Mouse (Mus musculus) hindbrain, postnatal 0 days (tissue): Measurements from ENCODE around the gene Nucks1. TPM values are rescaled to one million over a fixed set of nuclear protein-coding genes. Genes with fewer than 3 reads are reported as not detected.
A peak's percentile ranks its signal among the peaks of the same experiment; 100 is the strongest.

Experiments
- ATAC-seq: fragments of 200-750 bp; cut with Nextera tagmentation; 2 replicates; pipeline ENCODE4 v1.8.0; 2017; ENCODE audit warnings: mild to moderate bottlenecking, moderate TSS enrichment, moderate library complexity
- DNase-seq: peaks from one replicate; pipeline ENCODE4 v3.0.0-alpha.2; 2015; ENCODE audit warnings: low spot score
- H3K27ac ChIP-seq: fragments of 300-500 bp; sonication (generic); 2 replicates; pipeline ENCODE4 v1.5.1; 2014; ENCODE audit warnings: mild to moderate bottlenecking
- H3K27me3 ChIP-seq: fragments of 300-500 bp; sonication (generic); 2 replicates; pipeline ENCODE4 v1.6.1; 2014; ENCODE audit warnings: low read length, mixed read lengths; ENCODE audit not compliant: insufficient read depth
- H3K36me3 ChIP-seq: fragments of 300-500 bp; sonication (generic); 2 replicates; pipeline ENCODE4 v1.6.1; 2014; ENCODE audit warnings: low read length, mixed read lengths; ENCODE audit not compliant: insufficient read depth
- H3K4me1 ChIP-seq: fragments of 300-500 bp; sonication (generic); 2 replicates; pipeline ENCODE4 v1.6.1; 2014; ENCODE audit warnings: antibody characterized with exemption, low read length, mixed read lengths; ENCODE audit not compliant: insufficient read depth
- H3K4me2 ChIP-seq: fragments of 300-500 bp; sonication (generic); 2 replicates; pipeline ENCODE4 v1.6.1; 2014; ENCODE audit warnings: low read depth, mild to moderate bottlenecking, low read length, moderate library complexity, mixed read lengths
- H3K4me3 ChIP-seq: fragments of 300-500 bp; sonication (generic); 2 replicates; pipeline ENCODE4 v1.5.1; 2014; ENCODE audit warnings: low read length
- H3K9ac ChIP-seq: fragments of 300-500 bp; sonication (generic); replicated peaks from 2 replicates; pipeline ENCODE4 v1.6.1; 2014; ENCODE audit warnings: mild to moderate bottlenecking, low read length, moderate library complexity, mixed read lengths
- H3K9me3 ChIP-seq: fragments of 300-500 bp; sonication (generic); 2 replicates; pipeline ENCODE4 v1.6.1; 2016; ENCODE audit warnings: low read length, mixed read lengths
- CTCF ChIP-seq: IDR thresholded peaks from 2 replicates; pipeline ENCODE4 v1.5.1; 2016; ENCODE audit warnings: antibody characterized with exemption, control low read depth, low read depth
- WGBS: fragments of 180-500 bp; shearing (Covaris S2); extraction: QIAGEN DNeasy Blood & Tissue Kit; methylation state at CpG from one replicate; pipeline ENCODE4 v1.1.7; 2014; 5-methylcytosine and 5-hydroxymethylcytosine counted together
- polyA plus RNA-seq: library from polyadenylated mRNA; unstranded; fragments of >200 nt; fragmentation: Nextera tagmentation; extraction: Ambion mirVana; gene quantifications from 2 replicates; pipeline ENCODE4 v1.2.1, GENCODE M21; 2015
- total RNA-seq: library from RNA; depleted of rRNA; stranded (reverse); fragments of >200 nt; gene quantifications from 2 replicates; pipeline ENCODE4 v1.2.3, GENCODE M21; 2014

Gene Nucks1
- total and polyA plus RNA-seq, 2 experiments from 2014 or later, result 54.1 to 88.9 TPM

DNA sequence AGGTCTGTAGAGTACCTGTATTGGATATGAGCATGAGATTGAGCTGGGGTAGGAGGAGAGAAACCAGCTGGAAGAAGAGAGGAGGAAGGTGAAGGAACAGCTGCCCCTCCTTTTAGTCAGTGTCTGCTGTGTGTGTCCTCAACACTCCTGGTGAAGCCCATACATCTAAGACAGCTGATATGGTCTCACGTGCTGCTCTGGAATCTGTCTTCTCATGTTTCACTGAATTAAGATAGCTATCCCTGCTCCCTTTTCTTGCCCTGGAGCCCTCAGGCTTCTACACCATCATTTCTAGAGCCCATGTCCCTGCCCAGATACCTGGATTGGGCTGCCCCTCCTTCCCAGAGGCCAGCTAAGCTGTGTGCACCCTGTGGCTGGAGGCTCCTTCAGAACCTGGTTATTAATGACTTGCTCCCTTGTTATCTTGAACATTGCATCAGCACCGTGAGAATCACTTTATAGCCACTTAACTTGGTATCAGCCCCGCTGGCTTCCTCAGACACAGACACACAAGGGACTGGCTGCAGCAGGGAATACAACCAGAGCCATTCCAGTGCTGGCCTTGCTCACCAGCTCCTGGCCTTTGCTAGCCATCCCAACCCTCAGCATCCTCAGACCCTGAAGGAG, 44.9 kb downstream of the Nucks1 start:
- 56% methylated on average over 3 of the region's 3 CpGs for WGBS
- TF ChIP-seq CTCF, result no peak
- no peak overlapping the region for H3K4me3 ChIP-seq
- no peaks in the 10 kb centered on the region for H3K9me3 ChIP-seq
- H3K4me1 ChIP-seq, result no peaks in the 10 kb centered on the region
- H3K9ac ChIP-seq, result no peak overlapping the region
- ATAC-seq, result no peak
- H3K27me3 ChIP-seq, result no peaks in the 10 kb centered on the region
- DNase-seq, result no peak
- no peak overlapping the region for H3K4me2 ChIP-seq
- no peaks in the 10 kb centered on the region for H3K36me3 ChIP-seq
- no peak overlapping the region for H3K27ac ChIP-seq

DNA sequence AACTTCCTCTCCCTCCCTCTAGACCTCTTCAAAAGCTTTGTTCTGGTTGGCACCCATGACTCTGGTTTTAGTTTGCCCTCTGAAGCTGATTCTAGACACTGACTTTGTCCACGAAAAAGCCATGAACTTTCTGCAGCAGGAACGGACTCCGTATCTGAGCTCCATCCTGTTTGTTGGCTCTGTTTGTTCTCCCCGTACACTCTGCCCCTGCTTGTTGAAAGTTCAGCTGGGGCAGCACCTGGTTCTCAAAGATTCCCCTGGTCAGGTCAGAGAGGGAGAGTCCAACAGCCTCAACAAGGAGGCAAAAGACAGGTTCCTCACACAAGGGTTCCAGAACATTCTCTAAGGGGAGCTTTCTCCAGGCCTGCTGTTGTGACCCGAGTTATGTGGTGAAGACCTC, 47.1 kb downstream of the Nucks1 start:
- Histone ChIP-seq H3K4me1 (no peaks in the 10 kb centered on the region), H3K36me3 (no peaks in the 10 kb centered on the region), H3K9me3 (no peaks in the 10 kb centered on the region), H3K4me3 (no peak overlapping the region), H3K9ac (no peak overlapping the region), H3K4me2 (no peak overlapping the region), H3K27me3 (no peaks in the 10 kb centered on the region), H3K27ac (no peak overlapping the region)
- DNase-seq (no peak), ATAC-seq (no peak)
- 74% methylated on average over 5 of the region's 5 CpGs for WGBS
- no peak for TF ChIP-seq CTCF

DNA sequence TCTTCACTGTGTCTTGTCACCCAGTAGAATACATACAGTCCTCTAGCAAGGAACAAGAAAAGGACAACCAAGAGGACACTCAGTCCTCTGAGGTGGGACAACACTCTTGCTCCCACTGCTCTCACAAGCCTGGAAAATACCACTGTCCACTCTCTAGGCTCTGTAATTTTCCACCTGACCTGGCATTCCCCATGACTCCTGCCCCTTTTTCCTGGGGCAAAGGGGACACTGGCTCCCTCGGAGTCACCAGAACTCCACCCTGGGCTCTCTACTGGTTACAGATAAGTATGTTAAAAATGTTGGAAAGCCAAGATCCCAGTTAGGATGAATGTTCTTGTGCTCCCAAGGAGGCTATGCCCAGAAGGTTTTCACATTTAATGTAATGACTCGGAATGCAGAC, 50.7 kb downstream of the Nucks1 start:
- ATAC-seq, result no peak
- Histone ChIP-seq H3K36me3 (no peaks in the 10 kb centered on the region), H3K27me3 (0 out of 2 replicates have a peak, but pooled peaks cover 3% of the 10 kb centered on the region), H3K4me3 (no peak overlapping the region), H3K9me3 (no peaks in the 10 kb centered on the region), H3K9ac (no peak overlapping the region), H3K4me1 (peaks cover 6% of the 10 kb centered on the region), H3K4me2 (no peak overlapping the region), H3K27ac (no peak overlapping the region)
- WGBS, result 60% methylated on average over 2 of the region's 2 CpGs
- DNase-seq, result no peak
- no peak for TF ChIP-seq CTCF

DNA sequence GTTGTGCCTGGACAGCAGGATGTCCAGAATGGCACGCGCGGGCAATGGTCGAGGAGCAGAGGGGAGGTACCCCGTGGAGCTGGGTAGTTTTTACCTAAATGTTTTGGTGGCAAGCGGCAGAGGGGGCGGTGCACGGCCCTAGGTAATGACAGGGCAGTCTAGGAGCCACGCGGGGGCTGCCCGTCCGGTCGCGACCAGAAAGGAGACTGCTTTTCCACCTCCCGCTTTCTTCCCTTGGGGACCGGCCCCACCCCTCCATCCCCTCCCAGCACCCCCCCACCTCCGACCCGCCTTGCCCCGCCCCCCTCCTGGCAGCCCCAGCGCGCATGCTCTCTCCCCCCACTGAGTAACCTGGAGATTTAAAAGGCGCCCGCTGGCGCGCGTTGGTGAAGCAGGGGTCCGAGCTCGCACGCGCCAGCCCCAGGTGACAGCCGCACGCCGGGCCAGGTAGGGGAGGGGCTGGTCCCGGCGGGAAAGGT, 52.3 kb downstream of the Nucks1 start, which contains the start of gene Slc45a3:
Gene Slc45a3 (plus strand): TSS at position 362 of the 479 bp plus-strand sequence.
- Histone ChIP-seq H3K36me3 (no peaks in the 10 kb centered on the region), H3K4me3 (peak within 1 kb of the TSS; percentile 51), H3K9ac (peak within 1 kb of the TSS; percentile 29), H3K4me1 (peaks cover 6% of the 10 kb centered on the region), H3K27me3 (0 out of 2 replicates have a peak, but pooled peaks cover 3% of the 10 kb centered on the region), H3K4me2 (peak within 1 kb of the TSS; percentile 90), H3K27ac (no peak within 1 kb of the TSS), H3K9me3 (no peaks in the 10 kb centered on the region)
- 0% methylated on average over 31 of the region's 35 CpGs for WGBS
- ATAC-seq, result peak; percentile 38; the same call in 1 of the 2 replicates
- no peak for DNase-seq
- TF ChIP-seq CTCF, result no peak

DNA sequence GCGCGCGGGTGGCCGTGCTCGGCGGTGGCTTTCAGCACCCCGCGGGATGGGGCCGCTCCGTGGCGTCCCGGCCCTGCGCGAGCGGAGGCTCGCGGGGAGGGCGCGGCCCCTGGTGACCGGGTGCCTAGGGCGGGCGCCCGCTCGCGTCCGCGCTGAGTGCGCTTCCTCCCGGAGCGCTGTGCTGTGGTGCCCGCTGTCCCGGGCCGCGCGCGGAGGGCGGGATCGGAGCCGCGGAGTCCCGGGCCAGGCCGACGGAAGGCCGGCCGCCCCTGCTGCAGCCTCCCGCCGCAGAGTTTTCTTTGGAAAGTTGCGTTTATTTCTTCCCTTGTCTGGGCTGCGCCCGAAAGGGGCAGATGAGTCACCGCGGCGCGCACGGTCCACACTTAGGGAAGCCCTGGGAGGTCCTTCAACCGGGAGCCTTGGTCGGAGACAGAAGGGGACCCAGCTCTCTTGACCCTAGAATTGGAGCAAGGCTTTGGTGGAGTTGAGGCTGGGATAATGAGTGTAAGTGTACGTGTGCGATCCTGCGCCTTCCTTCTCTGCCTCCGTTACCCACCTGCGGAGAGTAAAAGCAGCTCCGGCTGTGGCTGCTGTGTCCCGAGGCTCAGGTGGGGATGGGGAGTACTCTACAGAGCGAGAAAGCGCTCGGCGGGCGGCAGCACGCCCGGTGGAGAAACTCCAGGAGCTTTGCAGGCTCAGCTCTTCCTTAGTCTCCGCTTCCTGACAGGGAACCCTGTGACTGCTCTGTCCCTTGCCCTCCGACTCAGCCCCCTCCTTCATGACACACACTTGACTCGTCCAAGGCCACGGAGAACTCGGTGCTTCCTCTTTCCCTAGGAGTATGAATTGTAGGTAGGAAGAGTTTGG, 53.0 kb downstream of the Nucks1 start:
- TF ChIP-seq CTCF, result no peak
- Histone ChIP-seq H3K27ac (no peak overlapping the region), H3K9ac (peak overlapping the region; percentile 29), H3K4me1 (peaks cover 6% of the 10 kb centered on the region), H3K4me3 (peak overlapping the region; percentile 51), H3K9me3 (no peaks in the 10 kb centered on the region), H3K27me3 (0 out of 2 replicates have a peak, but pooled peaks cover 3% of the 10 kb centered on the region), H3K4me2 (peak overlapping the region; percentile 90), H3K36me3 (no peaks in the 10 kb centered on the region)
- WGBS, result 1% methylated on average over 45 of the region's 76 CpGs
- DNase-seq, result no peak
- ATAC-seq, result peak; percentile 72

DNA sequence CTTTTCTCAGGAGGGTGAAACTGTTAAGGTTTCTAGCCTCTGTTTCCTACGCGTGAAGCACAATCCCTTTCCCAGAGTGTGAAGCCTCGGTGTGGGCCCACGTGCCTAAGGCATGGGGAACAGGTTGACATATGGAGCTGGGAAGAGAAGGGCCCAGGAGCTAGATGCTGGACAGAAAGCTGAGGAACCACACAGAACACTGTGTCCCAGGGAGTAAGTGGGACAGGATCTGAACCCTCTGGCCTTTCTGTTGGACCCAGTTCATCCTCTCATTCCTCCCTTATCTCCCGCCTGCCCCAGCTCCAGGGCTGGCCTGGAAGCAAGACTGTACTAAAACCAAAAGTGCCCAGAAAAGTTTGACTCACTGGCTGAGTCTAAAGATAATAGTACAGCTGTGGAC, 53.8 kb downstream of the Nucks1 start:
- 35% methylated on average over 5 of the region's 5 CpGs for WGBS
- Histone ChIP-seq H3K4me3 (peak overlapping the region; percentile 51), H3K27me3 (0 out of 2 replicates have a peak, but pooled peaks cover 3% of the 10 kb centered on the region), H3K4me2 (no peak overlapping the region; the same call in 1 of the 2 replicates), H3K9ac (no peak overlapping the region), H3K36me3 (no peaks in the 10 kb centered on the region), H3K4me1 (peaks cover 6% of the 10 kb centered on the region), H3K9me3 (no peaks in the 10 kb centered on the region), H3K27ac (no peak overlapping the region)
- TF ChIP-seq CTCF, result no peak
- ATAC-seq, result no peak
- no peak for DNase-seq
